Mouse (Mus musculus) CH12.LX (cell line): ENCODE measurements around the gene Hyou1. TPM values are rescaled to one million over a fixed set of nuclear protein-coding genes. Genes with fewer than 3 reads are reported as not detected.

Source experiments
- DNase-seq: peaks from one replicate; pipeline ENCODE4 v3.0.0-alpha.2; 2013; ENCODE audit errors: extremely low read depth
- H3K27ac ChIP-seq: 2 replicates; pipeline ENCODE4 v1.5.1; 2012; ENCODE audit warnings: low read depth, mild to moderate bottlenecking, control low read depth, moderate library complexity; ENCODE audit not compliant: insufficient read depth
- H3K27me3 ChIP-seq: replicated peaks from 2 replicates; pipeline ENCODE3; 2012; ENCODE audit warnings: inconsistent platforms
- H3K36me3 ChIP-seq, 2 experiments: replicated peaks in 1 of 2; 2 replicates each; pipeline versions ENCODE3 to v1.6.1; 2012; ENCODE audit warnings: inconsistent platforms in 1 of 2, low read length in 1 of 2, mild to moderate bottlenecking in 1 of 2, mixed read lengths in 1 of 2, moderate library complexity in 1 of 2; ENCODE audit not compliant: control insufficient read depth in 1 of 2, insufficient read depth in 1 of 2
- H3K4me1 ChIP-seq, 2 experiments: 2 replicates each; pipeline ENCODE4 v1.6.1; 2012; ENCODE audit warnings: inconsistent platforms in 1 of 2, moderate library complexity in 1 of 2; ENCODE audit not compliant: insufficient read depth in 2 of 2, control insufficient read depth in 1 of 2
- H3K4me2 ChIP-seq: 2 replicates; pipeline ENCODE4 v1.6.1; 2012; ENCODE audit warnings: low read depth, mild to moderate bottlenecking, control low read depth; ENCODE audit not compliant: poor library complexity, insufficient read depth, severe bottlenecking
- H3K4me3 ChIP-seq, 3 experiments: fragments of 150-350 bp in 1 of 3; sonication (generic) in 1 of 3; replicated peaks in 1 of 3; 2 replicates each; pipeline versions ENCODE3 to v1.5.1; 2011 to 2012; ENCODE audit warnings: low read depth in 2 of 3, low read length in 2 of 3, mild to moderate bottlenecking in 2 of 3, moderate library complexity in 2 of 3, control low read depth in 1 of 3, improper control_type of control experiment in 1 of 3, inconsistent platforms in 1 of 3, mixed read lengths in 1 of 3; ENCODE audit not compliant: poor library complexity in 1 of 3
- H3K79me2 ChIP-seq: replicated peaks from 2 replicates; pipeline ENCODE4 v1.6.1; 2012; ENCODE audit warnings: mild to moderate bottlenecking, moderate library complexity; ENCODE audit not compliant: control insufficient read depth, poor library complexity, insufficient read depth, severe bottlenecking; ENCODE audit errors: extremely low read depth
- H3K9ac ChIP-seq: 2 replicates; pipeline ENCODE4 v1.6.1; 2012; ENCODE audit warnings: low read depth, mild to moderate bottlenecking, control low read depth, moderate library complexity; ENCODE audit not compliant: insufficient read depth
- H3K9me3 ChIP-seq: replicated peaks from 2 replicates; pipeline ENCODE3; 2012; ENCODE audit warnings: low read length, inconsistent platforms, mixed read lengths
- BHLHE40 ChIP-seq: IDR thresholded peaks from 2 replicates; pipeline ENCODE4 v1.6.1; 2011; ENCODE audit warnings: mild to moderate bottlenecking, low read depth, low read length, improper control_type of control experiment
- CHD1 ChIP-seq: IDR thresholded peaks from 2 replicates; pipeline ENCODE4 v1.6.1; 2012; ENCODE audit warnings: low read depth, low read length, improper control_type of control experiment, inconsistent platforms
- CTCF ChIP-seq, 2 experiments: IDR thresholded peaks in 1 of 2; conservative IDR thresholded peaks in 1 of 2; 2 replicates each; pipeline ENCODE4 v1.5.1; 2011 to 2012; ENCODE audit warnings: low read depth in 2 of 2, low read length in 2 of 2, improper control_type of control experiment in 1 of 2, inconsistent platforms in 1 of 2, mild to moderate bottlenecking in 1 of 2, moderate library complexity in 1 of 2
- E2F4 ChIP-seq: IDR thresholded peaks from 2 replicates; pipeline ENCODE4 v1.6.1; 2011; ENCODE audit warnings: low read depth, low read length, improper control_type of control experiment; ENCODE audit not compliant: insufficient replicate concordance
- EP300 ChIP-seq: IDR thresholded peaks from 2 replicates; pipeline ENCODE4 v1.6.1; 2011; ENCODE audit warnings: low read length, improper control_type of control experiment
- ETS1 ChIP-seq: conservative IDR thresholded peaks from 2 replicates; pipeline ENCODE4 v1.6.1; 2012; ENCODE audit warnings: low read depth, mild to moderate bottlenecking, inconsistent platforms, low read length, improper control_type of control experiment, moderate library complexity
- HCFC1 ChIP-seq: IDR thresholded peaks from 2 replicates; pipeline ENCODE4 v1.6.1; 2012; ENCODE audit warnings: low read depth, mild to moderate bottlenecking, inconsistent platforms, low read length, improper control_type of control experiment
- JUN ChIP-seq: IDR thresholded peaks from 2 replicates; pipeline ENCODE4 v1.6.1; 2011; ENCODE audit warnings: low read depth, mild to moderate bottlenecking, low read length, improper control_type of control experiment, moderate library complexity; ENCODE audit not compliant: insufficient read depth
- JUND ChIP-seq: conservative IDR thresholded peaks from 2 replicates; pipeline ENCODE4 v1.6.1; 2011; ENCODE audit warnings: low read depth, low read length, improper control_type of control experiment
- MEF2A ChIP-seq: IDR thresholded peaks from 2 replicates; pipeline ENCODE4 v1.6.1; 2014; ENCODE audit warnings: low read depth, mild to moderate bottlenecking, inconsistent platforms, low read length, improper control_type of control experiment, borderline replicate concordance
- MYC ChIP-seq: IDR thresholded peaks from 2 replicates; pipeline ENCODE4 v1.6.1; 2011; ENCODE audit warnings: low read depth, mild to moderate bottlenecking, improper control_type of control experiment, low read length
- POLR2A ChIP-seq: IDR thresholded peaks from 2 replicates; pipeline ENCODE4 v1.6.1; 2011; ENCODE audit warnings: low read depth, mild to moderate bottlenecking, improper control_type of control experiment, low read length
- POLR2AphosphoS2 ChIP-seq: IDR thresholded peaks from 2 replicates; pipeline ENCODE4 v1.6.1; 2011; ENCODE audit warnings: low read depth, low read length, improper control_type of control experiment
- UBTF ChIP-seq: IDR thresholded peaks from 2 replicates; pipeline ENCODE4 v1.6.1; 2012; ENCODE audit warnings: low read depth, mild to moderate bottlenecking, inconsistent platforms, low read length, improper control_type of control experiment, moderate library complexity
- USF1 ChIP-seq: IDR thresholded peaks from 2 replicates; pipeline ENCODE4 v1.6.1; 2014; ENCODE audit warnings: low read depth, mild to moderate bottlenecking, inconsistent platforms, low read length, improper control_type of control experiment
- USF2 ChIP-seq: conservative IDR thresholded peaks from 2 replicates; pipeline ENCODE4 v1.6.1; 2011; ENCODE audit warnings: low read depth, low read length, improper control_type of control experiment
- ZC3H11A ChIP-seq: IDR thresholded peaks from 2 replicates; pipeline ENCODE4 v1.6.1; 2012; ENCODE audit warnings: low read depth, mild to moderate bottlenecking, inconsistent platforms, low read length, improper control_type of control experiment
- ZKSCAN1 ChIP-seq: IDR thresholded peaks from 2 replicates; pipeline ENCODE4 v1.6.1; 2012; ENCODE audit warnings: low read depth, inconsistent platforms, low read length, improper control_type of control experiment, borderline replicate concordance
- dilution Hi-C: fragments of 300-500 bp; cut with MboI; formaldehyde crosslinking; loops from 2 replicates; pipeline ENCODE4 v1.14.3; 2020; ENCODE audit warnings: low sequenced_read_pairs; ENCODE audit not compliant: extremely low pct_unique_long_range_greater_than_20kb, extremely low pct_ligation_motif_present
- in situ Hi-C: fragments of 300-500 bp; cut with MboI; formaldehyde crosslinking; loops from 3 replicates; pipeline ENCODE4 v1.14.3; 2019; ENCODE audit warnings: low sequenced_read_pairs, low pct_ligation_motif_present, low pct_unique_long_range_greater_than_20kb, mixed read lengths
- polyA plus RNA-seq: library from polyadenylated mRNA; unstranded; fragments of >175 nt; gene quantifications from 2 replicates; pipeline ENCODE4 v1.2.1, GENCODE M21; 2012; ENCODE audit warnings: low read depth; ENCODE audit not compliant: insufficient read length
- total RNA-seq, 2 experiments: library from RNA; depleted of rRNA; stranded (reverse); fragments of 300-350 nt in 1 of 2; fragments of >200 nt in 1 of 2; gene quantifications; 2 replicates each; pipeline ENCODE4 v1.2.3; 2012 to 2014

Gene Hyou1
- total and polyA plus RNA-seq, 3 experiments, result 32.6 to 89.9 (median 88.7) TPM

GRCm38 (mm10) chr9:44347621-44348020 is 31.7 kb upstream of the Hyou1 start:
- TF ChIP-seq JUND (no peak), USF2 (no peak), ZKSCAN1 (no peak), BHLHE40 (no peak), POLR2AphosphoS2 (no peak), HCFC1 (no peak), USF1 (no peak), EP300 (no peak), CTCF (conservative IDR thresholded peaks at IDR 0.05 in 1 of 2, IDR thresholded peaks at IDR 0.05 in 1 of 2; ENCODE audit: low read depth in 2 of 2, low read length in 2 of 2) (no peak), MEF2A (no peak), E2F4 (no peak), JUN (no peak)
- Histone ChIP-seq H3K79me2 (peaks cover 1% of the 10 kb centered on the region; the same call in 1 of the 2 replicates), H3K9me3 (peaks cover 3% of the 10 kb centered on the region), H3K4me2 (no peak overlapping the region), H3K36me3 (peaks cover 52 to 65% of the 10 kb centered on the region in 2 experiments), H3K4me3 (no peak overlapping the region), H3K9ac (no peak overlapping the region), H3K27ac (no peak overlapping the region), H3K4me1 (peaks cover 0 to 19% of the 10 kb centered on the region in 2 experiments; a peak in 2 of 4 replicates), H3K27me3 (no peaks in the 10 kb centered on the region)
- no peak for DNase-seq
- in situ Hi-C loops (no loop called here), dilution Hi-C loops (no loop called here)

- no peak overlapping the region for H3K4me2 ChIP-seq
- H3K9me3 ChIP-seq, result peaks cover 3% of the 10 kb centered on the region
- dilution Hi-C loops, result no loop called here
- peaks cover 61 to 74% of the 10 kb centered on the region in 2 experiments for H3K36me3 ChIP-seq
- no peak overlapping the region for H3K9ac ChIP-seq
- TF ChIP-seq MYC (no peak), ETS1 (no peak), POLR2A (no peak), ZC3H11A (no peak), USF1 (no peak), UBTF (no peak), CHD1 (no peak), CTCF (conservative IDR thresholded peaks at IDR 0.05 in 1 of 2, IDR thresholded peaks at IDR 0.05 in 1 of 2; ENCODE audit: low read depth in 2 of 2, low read length in 2 of 2) (peak in 1 of 2 experiments; percentile 22; a peak in 2 of 4 replicates)
- peaks cover 0 to 12% of the 10 kb centered on the region in 2 experiments; a peak in 1 of 4 replicates for H3K4me1 ChIP-seq
- DNase-seq, result no peak
- H3K27ac ChIP-seq, result no peak overlapping the region
- H3K4me3 ChIP-seq, result no peak overlapping the region
- H3K79me2 ChIP-seq, result no peaks in the 10 kb centered on the region
- in situ Hi-C loops, result no loop called here
- H3K27me3 ChIP-seq, result no peaks in the 10 kb centered on the region
These were observed 30.7 kb upstream of the Hyou1 start for GRCm38 (mm10) chr9:44348546-44348945.
